Mouse (Mus musculus) cerebellum, postnatal 14 days (tissue): ENCODE measurements around the gene Prkar2b.

ENCODE experiments used
- DNase-seq, 2 experiments: peaks; one replicate each; pipeline ENCODE4 v3.0.0; 2021; ENCODE audit warnings: mixed read lengths in 2 of 2

Prkar2b gene

GRCm38 (mm10) chr12:32061090-32061930 is at the start of gene Prkar2b:
Gene Prkar2b (minus strand): TSS chr12:32061296.
- DNase-seq, result peak; percentile 88 to 95

GRCm38 (mm10) chr12:32109201-32109600 is 48.1 kb upstream of the Prkar2b start:
- no peak for DNase-seq

DNA sequence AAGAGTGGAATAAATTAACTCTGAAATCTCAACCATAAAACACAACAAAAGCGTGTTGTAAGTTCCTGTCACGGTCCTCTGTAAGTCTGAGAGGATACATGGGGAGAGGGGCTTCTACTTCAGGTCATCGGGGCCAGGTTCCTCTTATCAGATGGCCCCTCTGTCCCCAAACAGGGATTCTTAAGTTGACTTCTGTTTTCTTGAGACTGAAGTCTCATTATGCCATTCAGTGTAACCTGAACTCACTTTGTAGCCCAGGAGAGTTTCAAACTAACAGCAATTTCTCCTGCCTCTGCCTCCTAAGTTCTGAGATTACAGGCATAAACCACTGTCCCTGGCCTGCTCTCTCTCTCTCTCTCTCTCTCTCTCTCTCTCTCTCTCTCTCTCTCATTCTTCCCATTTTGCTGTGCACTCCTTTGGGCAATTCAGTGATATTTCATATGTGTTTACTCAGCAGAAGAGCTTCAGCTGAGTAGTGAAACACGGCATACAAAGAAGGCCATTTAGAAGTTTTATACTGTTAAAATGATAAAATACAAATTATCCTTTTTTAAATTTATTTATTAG is 43.9 kb upstream of the Prkar2b start:
- no peak for DNase-seq

GRCm38 (mm10) chr12:32104451-32104862 is 43.4 kb upstream of the Prkar2b start:
- DNase-seq, result peak in 1 of 2 experiments; percentile 8

- no peak for DNase-seq
These were observed 40.2 kb upstream of the Prkar2b start for GRCm38 (mm10) chr12:32101306-32101705.

DNA sequence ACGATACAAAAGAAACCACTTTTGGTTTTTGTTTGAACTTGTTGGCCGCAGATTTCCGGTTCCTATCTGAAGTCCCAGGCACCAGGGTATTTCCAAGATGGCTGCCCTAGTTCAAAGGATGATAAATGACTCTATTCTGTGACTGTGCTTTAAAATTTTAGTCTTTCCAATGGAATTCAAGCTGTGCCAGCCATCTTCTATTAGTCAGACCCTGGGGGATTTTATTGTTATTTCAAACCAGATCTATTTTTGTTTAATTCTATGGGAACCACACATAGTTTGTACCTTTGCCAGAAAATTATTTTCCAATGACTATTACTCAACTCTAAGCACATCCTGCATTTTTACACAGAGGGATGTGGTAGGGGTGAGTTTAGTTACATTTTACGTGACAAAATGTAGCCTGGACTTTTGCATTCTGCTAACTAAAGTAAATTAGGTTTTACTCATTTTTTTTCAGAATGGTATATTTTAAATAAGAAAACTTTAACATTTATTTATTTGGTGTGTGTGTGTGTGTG is 38.6 kb upstream of the Prkar2b start:
- no peak for DNase-seq

DNA sequence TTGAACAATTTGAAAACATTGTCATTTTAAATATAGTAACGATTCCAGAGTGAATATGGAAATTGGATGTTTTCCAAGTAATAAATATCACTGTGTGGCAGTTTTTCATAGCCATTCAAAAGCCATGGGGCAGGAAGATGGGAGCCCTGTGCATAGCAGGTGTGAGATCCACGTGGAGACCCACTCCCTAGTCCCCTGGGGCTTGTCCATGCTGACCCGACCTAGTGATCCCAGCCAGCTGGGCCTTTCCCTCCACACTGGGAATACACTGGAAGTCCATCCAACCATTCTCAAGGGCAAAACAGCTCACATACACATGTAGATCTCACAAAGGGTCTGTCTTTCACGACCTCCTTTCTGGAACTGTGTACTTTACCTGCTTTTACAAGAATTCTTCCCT is 37.5 kb upstream of the Prkar2b start:
- DNase-seq, result no peak

GRCm38 (mm10) chr12:32097107-32097506 is 36.0 kb upstream of the Prkar2b start:
- no peak for DNase-seq

GRCm38 (mm10) chr12:32095164-32095563 is 34.1 kb upstream of the Prkar2b start:
- no peak for DNase-seq

GRCm38 (mm10) chr12:32092452-32092851 is 31.4 kb upstream of the Prkar2b start:
- no peak for DNase-seq

DNA sequence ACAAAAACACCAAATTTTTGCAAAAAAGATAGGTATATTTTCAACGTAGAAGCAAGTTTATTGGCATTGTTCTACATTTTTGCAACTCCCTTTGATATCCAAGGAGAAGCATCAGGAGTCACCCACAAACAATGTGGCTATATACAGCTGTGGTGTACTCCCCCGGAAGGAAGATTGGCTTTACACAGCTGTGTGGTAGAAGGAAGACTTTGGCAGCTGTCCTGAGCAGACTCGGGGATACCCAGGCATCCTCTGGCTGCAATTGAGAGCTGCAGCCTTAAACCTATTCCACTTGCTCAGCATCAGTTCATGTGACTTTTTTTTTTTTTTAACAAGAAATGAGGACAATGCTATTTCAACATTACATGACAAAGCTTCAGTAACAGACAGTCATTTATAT is 27.5 kb upstream of the Prkar2b start:
- no peak for DNase-seq

DNA sequence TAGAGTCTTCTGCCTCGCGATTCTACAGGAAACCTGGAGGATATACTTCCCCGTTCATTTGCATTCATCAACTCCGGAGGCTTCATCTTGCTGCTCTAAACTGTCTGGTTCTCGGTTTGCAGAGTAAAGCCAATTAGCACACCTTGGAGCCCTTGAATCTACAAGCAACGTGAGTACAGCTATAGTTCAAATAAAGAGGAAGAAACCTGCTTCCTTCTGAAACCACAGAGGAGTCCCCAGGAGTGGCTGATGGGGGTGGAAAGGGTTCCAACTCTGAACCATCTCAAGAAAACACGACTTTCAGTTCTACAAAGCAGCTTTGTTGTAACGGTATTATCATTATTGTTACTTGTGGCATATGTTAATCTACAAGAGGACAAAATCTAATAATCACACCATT is 26.2 kb upstream of the Prkar2b start:
- no peak for DNase-seq

DNA sequence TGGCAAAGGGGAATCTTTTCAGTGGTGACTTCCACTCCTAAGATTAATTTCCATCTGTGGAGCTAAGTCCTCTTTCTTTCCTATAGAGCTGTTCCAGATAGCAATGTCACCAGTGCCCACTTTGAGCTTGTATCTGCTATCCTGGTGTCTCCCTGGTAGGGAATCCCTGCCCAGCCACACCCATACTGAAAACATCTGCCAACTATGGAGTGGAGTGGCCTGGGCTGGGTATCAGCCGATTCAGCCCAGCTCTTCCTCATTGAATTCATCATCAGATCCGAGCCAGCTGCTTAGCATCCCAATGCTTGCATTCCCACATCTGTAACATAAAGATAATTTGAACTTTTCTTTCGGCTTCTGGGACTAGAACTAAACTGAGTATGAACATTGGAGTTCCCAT is 25.8 kb upstream of the Prkar2b start:
- DNase-seq, result no peak

DNA sequence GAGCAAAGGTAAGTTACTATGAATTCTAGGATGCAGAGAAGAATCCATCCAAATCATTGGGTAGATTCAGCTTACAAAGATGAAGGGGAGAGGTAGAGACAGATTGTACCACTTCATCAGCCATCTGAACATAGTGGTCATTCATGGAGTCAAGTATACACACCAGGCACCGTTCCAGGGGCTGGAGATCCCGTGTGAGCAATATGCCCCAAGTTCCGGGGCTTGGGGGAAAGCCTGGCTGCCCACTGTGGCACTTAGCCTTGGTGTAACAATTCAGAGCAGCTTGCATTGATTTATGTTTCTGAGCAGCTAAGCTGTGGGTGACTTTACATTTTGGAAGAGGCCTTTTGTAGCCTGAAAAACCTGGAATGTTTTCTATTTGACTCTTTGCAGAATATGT is 24.8 kb upstream of the Prkar2b start:
- DNase-seq, result peak in 1 of 2 experiments; percentile 4

DNA sequence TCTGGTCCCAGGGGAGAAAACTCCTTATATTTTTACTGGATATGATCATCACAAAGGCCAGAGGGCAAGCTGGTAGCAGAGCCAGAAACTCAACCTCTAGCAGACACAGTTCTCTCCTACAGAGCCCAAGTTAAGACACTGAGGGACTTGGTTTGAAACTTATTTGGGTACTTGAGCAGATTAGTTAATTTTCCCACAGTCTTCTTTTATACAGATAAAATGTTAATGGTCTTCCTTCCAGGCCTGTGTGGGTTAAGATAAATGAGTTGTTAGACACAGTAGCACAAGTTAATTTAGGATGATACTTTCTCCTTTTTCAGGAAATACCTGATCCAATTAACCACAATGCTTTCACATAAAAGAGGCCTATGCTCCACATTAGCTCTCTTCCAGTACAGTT is 24.1 kb upstream of the Prkar2b start:
- DNase-seq, result no peak

DNA sequence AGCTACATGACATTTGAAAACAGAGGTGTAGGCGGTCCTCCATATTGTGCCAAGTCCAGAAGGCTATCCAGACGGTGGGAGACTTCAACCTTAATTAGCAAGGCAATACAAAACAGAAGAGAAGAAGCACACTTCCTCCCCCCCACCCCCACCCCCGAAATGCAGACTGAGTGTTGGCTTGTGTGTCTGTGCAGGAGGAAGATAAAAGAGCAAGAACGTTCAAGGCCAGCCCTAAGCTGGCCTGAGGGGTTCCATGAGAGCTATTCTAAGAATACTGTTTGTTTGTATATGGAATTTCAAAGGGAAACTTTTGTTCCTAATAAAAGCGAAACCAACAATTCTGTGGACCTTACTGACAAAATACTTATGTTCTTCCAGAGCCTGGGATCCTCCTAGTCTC is 23.5 kb upstream of the Prkar2b start:
- DNase-seq, result no peak

DNA sequence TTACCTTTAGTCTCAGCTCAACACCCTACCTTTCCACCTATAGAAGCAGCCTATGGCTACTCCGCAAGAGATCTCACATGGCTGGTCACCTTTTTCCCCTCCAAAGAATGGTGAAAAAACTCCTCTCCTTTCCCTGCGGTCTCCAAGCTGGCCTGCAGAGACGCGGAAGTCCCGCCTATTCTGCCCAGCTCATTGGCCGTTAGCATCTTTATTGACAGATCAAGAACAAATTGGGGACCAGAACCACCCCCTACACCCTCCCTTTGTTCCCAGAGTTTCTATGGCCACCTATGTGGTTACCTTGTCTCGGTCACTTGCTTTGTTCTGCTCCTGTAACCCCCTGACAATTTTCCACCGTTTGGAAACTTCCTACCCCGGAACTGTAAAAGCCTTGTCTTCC is 19.6 kb upstream of the Prkar2b start:
- no peak for DNase-seq

GRCm38 (mm10) chr12:32077403-32077802 is 16.3 kb upstream of the Prkar2b start:
- DNase-seq, result no peak

GRCm38 (mm10) chr12:32075831-32076715 is 15.0 kb upstream of the Prkar2b start:
- no peak for DNase-seq

DNA sequence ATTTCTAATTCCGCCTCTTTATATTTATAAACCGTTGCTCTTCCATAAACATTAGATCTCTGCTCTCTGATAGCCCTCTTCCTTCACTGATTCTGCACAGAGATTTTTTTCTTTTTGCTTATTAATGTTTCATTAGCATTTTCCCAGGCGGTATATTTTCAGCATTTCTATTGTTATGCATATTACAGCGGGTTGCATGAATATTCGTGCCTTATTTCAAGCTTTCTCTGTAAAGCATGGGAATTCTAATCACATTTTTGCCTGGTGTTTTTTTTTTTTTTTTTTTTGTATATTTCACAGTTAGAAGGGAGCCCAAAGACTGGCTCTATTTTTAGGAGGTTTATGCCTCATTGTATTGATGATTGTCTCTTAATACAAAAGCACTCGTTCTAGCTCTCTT is 13.2 kb upstream of the Prkar2b start:
- no peak for DNase-seq

GRCm38 (mm10) chr12:32066004-32066403 is 4.9 kb upstream of the Prkar2b start:
- no peak for DNase-seq

GRCm38 (mm10) chr12:32060247-32061089 is 628 bp downstream of the Prkar2b start:
- DNase-seq, result peak in 1 of 2 experiments; percentile 41
